Mouse (Mus musculus) CD4-positive, CD25-positive, alpha-beta regulatory T cell, adult 4 months (primary cell): ENCODE data around the gene Sec24c. TPM values are rescaled to one million over a fixed set of nuclear protein-coding genes. Genes with fewer than 3 reads are reported as not detected.
"Not testable (repeated sequence)": the region's sequence is repeated elsewhere in the genome, so short reads cannot be mapped to it uniquely, and the experiment has no call there.

ENCODE experiments used
- ATAC-seq: one replicate; pipeline ENCODE4 v1.8.0; 2017
- polyA plus RNA-seq, 2 experiments: library from polyadenylated mRNA; unstranded; fragments of 100-300 nt; shearing (Covaris generic); gene quantifications; one replicate each; pipeline ENCODE4 v1.2.1; 2017

The Sec24c gene
- polyA plus RNA-seq, result 100 to 1,000 TPM; 120 to 181 TPM

DNA sequence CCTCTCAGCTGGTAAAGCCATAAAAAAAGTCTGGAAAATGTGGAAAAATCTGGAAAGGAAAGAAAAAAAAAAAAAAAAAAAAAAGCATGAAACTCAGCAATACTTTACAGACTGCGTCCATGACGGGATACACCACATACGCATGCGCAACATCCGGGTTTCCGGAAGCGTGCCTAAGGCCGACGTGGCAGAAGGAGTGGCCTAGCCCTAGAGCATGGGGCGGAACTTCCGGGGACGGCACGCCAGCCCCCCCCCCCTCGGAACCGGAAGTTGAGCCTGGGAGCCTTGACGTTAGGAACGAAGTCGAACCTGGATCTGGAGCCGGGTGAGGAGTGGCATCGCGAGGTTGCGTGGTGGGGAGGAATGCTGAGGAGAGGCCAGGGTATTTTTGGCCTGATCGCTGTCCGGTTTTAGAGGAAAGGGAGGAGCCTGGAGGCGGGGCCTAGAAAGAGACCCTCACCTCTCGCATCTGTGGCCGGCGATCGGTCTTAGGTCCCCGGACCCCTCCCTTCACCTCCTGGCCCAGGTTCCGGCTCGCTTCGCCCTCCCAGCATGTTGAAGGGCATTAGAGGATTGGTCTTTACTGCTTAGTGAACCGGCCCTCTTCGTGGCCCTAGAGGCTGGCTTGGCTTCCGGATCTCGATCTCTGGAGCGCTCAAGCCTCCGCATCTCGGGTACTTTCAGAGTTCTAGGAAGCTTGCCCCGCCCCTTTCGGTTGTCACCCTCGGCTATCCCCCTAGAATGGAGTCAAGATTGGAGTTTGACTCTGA lies at the start of gene Sec24c:
TSS of gene Sec24c (plus strand) at position 245 of the 770 bp plus-strand sequence.
- ATAC-seq, result peak; percentile 92

DNA sequence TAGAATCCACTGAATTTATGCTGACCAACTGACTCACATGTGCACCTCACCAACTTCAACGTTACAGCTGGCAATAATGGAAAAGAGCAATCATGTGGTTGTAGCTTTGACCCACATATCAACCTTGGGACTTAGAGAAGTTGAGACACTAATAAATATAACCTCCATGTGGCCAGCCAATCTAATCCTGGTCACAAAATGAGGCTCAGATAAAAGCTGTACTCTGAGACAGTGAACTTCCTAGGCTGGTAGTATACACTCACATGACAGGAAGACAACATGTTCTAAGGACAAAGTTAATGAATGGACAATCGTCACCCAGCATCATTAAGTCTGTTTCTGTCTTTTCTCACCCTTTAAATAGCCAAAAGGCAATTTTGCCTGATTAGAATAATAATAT lies 47.7 kb upstream of the Sec24c start:
- no peak for ATAC-seq

DNA sequence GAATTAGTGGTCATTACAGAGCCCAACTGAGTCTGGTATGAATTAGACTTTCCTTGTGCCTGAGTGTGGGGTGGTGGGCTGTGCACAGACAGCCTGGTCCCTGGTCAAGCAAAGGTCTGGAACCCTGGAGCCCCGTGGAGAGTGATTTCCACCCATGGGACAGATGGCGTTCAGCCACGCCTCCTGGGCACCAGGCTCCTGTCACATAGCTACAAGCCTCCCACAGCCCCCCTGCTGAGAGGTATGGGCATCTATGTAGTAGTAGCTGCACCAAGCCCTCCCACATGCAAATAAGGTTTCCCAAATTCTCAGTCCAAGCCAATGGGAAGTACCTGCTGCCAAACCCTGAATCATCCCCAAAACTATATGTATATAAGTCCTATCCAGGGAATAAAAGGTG lies 47.1 kb upstream of the Sec24c start:
- no peak for ATAC-seq

- ATAC-seq, result no peak
Observed at GRCm38 (mm10) chr14:20631253-20631652, 42.9 kb upstream of the Sec24c start.

DNA sequence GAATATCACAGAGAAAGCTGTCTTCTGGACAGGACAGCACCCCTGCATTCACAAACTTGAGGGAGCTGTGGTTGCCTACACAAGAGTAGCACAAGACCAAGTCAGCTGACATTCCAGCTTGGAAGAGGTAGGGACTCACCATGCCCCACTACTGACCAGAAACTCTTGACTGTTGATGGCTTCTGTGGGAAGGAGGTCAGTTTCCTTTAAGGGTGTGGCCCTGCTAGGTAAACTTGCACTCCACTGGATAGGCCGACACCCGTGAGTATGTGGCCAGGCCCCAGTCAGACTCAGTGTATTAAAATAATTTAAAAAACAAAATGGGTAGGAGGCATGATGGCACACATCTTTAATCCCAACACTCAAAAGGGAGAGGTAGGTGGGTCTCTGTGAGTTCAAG lies 38.6 kb upstream of the Sec24c start:
- no peak for ATAC-seq

- ATAC-seq, result not testable (repeated sequence)
Observed at GRCm38 (mm10) chr14:20636968-20637367, 37.1 kb upstream of the Sec24c start.

DNA sequence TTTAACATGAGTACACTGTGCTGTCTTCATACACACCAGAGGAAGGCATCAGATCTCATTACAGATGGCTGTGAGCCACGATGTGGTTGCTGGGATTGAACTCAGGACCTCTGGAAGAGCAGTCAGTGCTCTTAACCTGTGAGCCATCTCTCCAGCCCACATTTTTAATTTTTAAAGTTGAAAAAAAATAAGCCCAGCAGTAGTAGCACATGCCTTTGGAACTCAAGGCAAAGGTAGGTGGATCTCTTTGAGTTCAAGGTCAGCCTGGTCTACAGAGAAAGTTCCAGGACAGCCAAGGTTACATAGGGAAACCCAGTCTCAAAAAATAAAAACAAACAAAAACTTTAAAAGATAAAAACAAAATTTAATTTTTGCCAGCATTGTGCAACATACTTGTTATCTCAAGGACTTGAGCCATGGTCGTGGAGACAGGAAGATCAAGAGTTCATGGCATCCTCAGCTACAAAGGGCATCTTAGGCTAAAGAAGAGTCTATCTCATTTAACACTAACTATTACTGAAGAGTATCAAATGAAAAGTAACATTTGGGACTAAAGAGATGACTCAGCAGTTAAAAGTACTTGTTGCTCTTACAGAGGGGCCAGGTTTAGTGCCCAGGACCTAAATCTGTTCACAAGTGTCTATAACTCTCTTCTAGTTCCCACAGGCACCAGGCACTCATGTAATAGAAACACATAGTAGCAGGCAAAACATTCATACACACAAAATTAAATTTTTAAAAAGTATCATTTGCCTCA lies 36.1 kb upstream of the Sec24c start:
- ATAC-seq, result no peak

DNA sequence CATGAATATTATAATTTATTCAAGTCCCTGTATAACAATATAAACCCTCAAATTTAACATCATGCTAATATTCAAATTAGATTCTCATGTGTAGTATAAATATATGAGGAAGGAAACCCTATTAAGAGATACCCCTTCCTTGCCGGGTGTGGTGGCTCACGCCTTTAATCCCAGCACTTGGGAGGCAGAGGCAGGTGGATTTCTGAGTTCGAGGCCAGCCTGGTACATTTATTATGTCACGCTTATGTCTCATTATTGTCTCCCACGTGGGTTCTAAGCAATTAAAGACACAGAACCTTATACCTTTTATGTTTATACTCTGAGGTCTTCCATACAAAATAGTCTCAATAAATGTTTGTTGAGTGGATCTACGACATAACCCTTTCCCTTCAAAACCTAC lies 35.4 kb upstream of the Sec24c start:
- no peak for ATAC-seq

DNA sequence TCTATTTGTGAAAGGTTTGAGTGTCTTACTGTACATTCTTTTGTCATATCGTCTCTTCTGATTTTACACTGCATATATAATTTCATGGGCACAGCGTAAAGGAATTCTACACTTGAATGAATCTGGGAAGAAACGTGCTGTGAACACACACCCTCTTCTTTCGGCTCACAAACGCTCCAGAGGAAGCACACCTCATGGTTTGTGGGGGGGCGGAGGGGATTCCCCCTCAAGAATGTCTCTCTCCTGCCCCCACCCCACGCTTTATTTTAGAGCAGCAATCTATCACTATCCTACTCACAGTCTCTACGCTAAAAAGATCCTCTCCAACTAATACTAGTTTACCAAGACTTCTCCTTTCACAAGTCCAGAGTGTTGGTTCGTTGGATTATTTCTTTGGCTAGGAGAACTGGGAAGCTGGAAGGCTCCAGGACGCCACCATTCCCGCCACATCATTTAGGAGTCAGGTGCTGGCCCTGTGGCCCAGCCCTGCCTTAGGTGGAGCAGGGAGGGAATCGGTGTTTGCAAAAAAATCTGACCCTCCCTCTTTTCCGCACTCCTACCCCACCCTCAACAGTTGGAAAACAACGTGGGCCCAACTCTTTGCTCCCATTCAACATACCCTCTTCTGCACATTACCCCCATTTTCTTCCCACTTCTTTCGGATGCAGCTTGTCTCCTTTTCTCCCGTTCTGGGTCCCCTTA lies 34.0 kb upstream of the Sec24c start:
- peak; percentile 57 for ATAC-seq

- ATAC-seq, result peak; percentile 91
Observed at GRCm38 (mm10) chr14:20640644-20641437, 33.3 kb upstream of the Sec24c start, which contains the start of gene Usp54. Gene Usp54 (minus strand): TSS chr14:20641063.

DNA sequence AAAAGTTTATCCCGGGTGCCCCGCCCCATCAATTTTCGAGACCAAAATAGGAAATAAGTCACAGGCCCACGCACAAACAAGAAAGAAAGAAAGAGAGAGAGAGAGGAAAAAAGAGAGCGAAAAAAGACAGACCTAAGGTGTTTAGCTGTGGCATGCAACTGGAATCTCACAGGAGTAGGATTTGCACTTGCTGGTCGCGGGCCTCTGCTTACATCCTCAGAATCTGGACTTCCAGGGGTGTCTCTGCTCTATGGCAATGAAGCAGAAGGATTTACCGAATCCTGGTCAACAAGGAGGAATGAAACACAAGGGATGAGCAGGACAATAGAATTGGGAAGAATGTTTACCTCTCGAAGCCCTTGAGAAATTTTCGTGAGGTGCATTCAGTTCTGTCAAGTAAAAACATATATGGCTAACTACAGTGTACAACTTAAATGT lies 32.7 kb upstream of the Sec24c start:
- no peak for ATAC-seq

GRCm38 (mm10) chr14:20645547-20645946 lies 28.6 kb upstream of the Sec24c start:
- ATAC-seq, result no peak

GRCm38 (mm10) chr14:20646381-20646780 lies 27.7 kb upstream of the Sec24c start:
- ATAC-seq, result no peak

DNA sequence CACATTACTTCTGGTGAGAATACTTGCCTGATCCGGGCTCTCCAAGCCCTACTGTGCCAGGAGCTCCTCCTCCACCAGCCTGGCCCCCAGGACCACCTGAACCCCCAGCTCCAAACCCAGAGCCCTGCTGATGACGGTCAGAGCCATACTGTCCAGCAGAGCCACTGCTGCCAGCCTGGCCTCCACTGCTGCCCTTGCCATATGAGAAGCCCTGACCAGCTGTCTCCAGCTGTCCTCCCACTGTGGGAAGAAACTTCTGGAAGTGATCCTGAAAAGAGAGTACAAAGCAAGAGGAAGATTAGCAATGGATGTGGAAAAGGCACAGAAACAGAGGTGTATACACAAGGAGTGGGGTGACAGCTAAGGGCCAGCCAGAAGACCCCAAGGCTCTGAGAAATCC lies 23.1 kb upstream of the Sec24c start:
- ATAC-seq, result no peak

DNA sequence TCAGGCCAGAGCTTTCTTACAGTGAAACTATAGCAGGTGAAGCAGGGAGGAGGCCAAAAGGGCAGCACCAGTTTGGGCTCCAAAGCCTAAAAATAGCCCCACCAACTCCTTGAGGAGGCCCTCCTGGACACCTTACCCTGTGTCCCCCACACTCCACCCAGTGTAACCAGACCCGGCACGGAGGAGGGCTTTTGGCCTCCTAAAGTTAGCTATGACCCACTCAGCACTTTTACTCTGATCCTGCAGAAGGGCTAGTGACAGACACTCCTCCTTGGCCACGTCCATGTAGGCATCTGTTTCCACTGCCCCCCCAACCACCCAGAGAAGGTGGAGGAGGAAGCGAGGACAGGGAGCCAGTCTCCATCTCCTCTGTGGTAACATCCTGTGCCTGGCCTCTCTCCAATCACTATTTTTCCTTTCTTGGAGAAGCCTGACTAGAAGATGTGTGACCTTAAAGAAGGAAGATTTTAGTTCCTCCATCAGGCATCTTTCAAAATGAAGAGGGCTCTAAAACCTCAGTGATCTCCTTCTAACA lies 22.3 kb upstream of the Sec24c start:
- no peak for ATAC-seq

GRCm38 (mm10) chr14:20654690-20655421 lies 19.3 kb upstream of the Sec24c start:
- ATAC-seq, result no peak

DNA sequence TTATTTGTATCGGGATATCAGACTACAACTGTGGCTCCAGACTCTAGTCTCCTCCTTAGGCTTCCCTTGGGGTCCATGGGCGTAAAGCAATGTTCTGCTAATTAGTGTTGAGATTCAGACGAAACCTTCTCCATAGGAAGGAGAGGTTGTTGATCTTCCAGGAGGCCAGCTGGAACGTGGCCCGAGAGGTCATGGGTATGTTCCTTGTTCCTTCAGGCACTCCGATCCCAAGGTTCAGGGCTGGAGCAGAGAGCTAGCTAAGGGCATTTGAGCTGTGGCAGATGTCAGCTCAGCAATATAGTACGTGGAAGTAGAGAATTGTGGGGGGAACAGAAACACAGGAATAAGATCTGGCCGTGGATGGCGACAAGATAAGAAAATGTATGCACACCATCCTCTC lies 18.4 kb upstream of the Sec24c start:
- ATAC-seq, result no peak

DNA sequence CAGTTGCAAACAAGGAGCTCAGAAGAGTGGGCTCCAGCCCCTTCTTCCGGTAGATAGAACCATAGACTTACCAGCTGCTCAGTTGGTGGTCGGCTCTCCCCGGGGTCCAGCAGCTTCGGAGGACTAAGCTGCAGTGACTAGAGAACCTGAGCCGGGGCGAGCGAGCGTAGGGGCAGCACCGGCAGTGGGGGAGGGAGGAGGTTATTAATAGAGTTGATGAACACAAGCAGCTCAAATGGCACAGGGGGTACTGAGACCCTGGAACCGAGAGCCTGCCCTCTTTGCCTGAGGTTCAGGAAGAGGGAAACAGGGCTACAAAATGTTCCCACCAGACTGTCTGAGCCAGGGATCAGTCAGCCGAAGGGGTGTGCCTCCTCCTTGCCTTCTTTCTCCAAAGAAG lies 17.7 kb upstream of the Sec24c start, which contains the start of gene Myoz1:
TSS of gene Myoz1 (minus strand) at position 180 of the 400 bp plus-strand sequence.
- no peak for ATAC-seq

DNA sequence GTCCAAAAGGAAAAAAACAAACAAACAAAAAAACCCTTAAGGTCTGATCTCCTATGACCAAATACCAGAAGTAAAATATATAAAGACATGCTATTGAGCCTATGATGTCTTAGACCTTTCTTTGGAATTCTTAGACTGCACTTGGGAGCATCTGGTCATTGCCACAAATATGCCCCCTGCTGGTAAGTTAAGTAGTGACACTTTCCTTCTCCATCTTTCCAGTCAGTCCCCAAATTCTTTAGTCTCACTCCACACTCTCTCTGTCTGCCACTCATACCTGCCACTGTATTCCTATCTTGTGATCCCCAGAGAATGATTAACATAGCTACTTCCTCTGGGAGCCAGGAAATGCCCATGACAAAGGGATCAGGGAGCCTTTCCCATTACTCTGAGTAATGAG lies 15.8 kb upstream of the Sec24c start:
- peak; percentile 28 for ATAC-seq

- ATAC-seq, result no peak
Observed at GRCm38 (mm10) chr14:20658902-20659301, 15.2 kb upstream of the Sec24c start.

DNA sequence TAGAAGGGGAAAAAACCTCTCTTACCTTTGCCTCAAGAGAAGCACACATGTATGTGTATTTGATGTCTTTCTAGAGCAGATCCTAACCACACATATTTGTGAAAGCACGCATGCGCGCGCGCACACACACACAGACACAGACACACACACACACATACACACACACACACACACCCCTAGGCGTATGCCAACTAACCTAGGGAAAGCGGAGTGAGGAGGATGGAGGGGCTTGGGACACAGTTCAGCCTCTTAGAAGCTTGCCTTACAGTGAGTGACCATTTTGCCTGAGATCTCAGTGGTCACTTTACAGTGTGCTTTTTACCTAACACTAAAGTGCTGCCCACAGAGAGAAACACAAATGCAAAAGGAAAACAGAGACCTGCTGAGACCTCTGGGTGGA lies 14.4 kb upstream of the Sec24c start:
- no peak for ATAC-seq
